In genomic region chr10:96646024-96646866, GRCm38 (mm10) we compare ENCODE assay signal across 8 mouse cellular contexts. TPM values are rescaled to one million over a fixed set of nuclear protein-coding genes. Genes with fewer than 3 reads are reported as not detected.
DNase-seq lines count a peak whose midpoint lies in the region; ATAC-seq and TF ChIP-seq lines count a peak whose summit lies in the region.

No protein-coding gene starts in this region.

- no peaks in the 10 kb centered on the region for H3K36me3 ChIP-seq in liver, embryonic 13.5 days
- H3K36me3 ChIP-seq in neural tube, embryonic 11.5 days (ENCODE audit: control insufficient read depth, insufficient read depth, low read length): no peaks in the 10 kb centered on the region

- H3K27ac ChIP-seq in liver, embryonic 13.5 days: no peak overlapping the region
- H3K27ac ChIP-seq in neural tube, embryonic 11.5 days (ENCODE audit: low read depth, low read length): peak overlapping the region; percentile 88

- no peak overlapping the region for H3K4me3 ChIP-seq in liver, embryonic 13.5 days (replicated peaks)
- H3K4me3 ChIP-seq in neural tube, embryonic 11.5 days (ENCODE audit: low read depth, low read length): no peak overlapping the region

- TF ChIP-seq POLR2A in brain, embryonic 14.5 days (IDR thresholded peaks at IDR 0.05; ENCODE audit: borderline replicate concordance, extremely low read depth, insufficient read depth, insufficient read length, poor library complexity, severe bottlenecking): no peak

- no peaks in the 10 kb centered on the region for H3K27me3 ChIP-seq in liver, embryonic 13.5 days
- H3K27me3 ChIP-seq in neural tube, embryonic 11.5 days (ENCODE audit: control insufficient read depth, insufficient read depth, low read length): no peaks in the 10 kb centered on the region

- DNase-seq in brain, embryonic 14.5 days (ENCODE audit: low read depth): peak; percentile 97
- DNase-seq in cerebellum, adult 9-11 months: peak; percentile 83
- peak; percentile 49 to 50 for DNase-seq in frontal cortex, postnatal 10 days (ENCODE audit: low spot score in 2 of 2)
- DNase-seq in kidney, postnatal 10 days: peak; percentile 45
- DNase-seq in liver, embryonic 13.5 days: no peak
- DNase-seq in neural tube, embryonic 11.5 days (ENCODE audit: low spot score): peak; percentile 84
- DNase-seq in ovary, postnatal 14 days (ENCODE audit: low spot score): no peak

- H3K4me1 ChIP-seq in liver, embryonic 13.5 days (replicated peaks): peaks cover 7% of the 10 kb centered on the region
- peaks cover 10% of the 10 kb centered on the region; the same call in 1 of the 2 replicates for H3K4me1 ChIP-seq in neural tube, embryonic 11.5 days (ENCODE audit: control insufficient read depth, insufficient read depth, low read length)

- peak overlapping the region; percentile 34 for H3K4me2 ChIP-seq in liver, embryonic 13.5 days
- peak overlapping the region; percentile 12; the same call in 1 of the 2 replicates for H3K4me2 ChIP-seq in neural tube, embryonic 11.5 days (ENCODE audit: low read depth)

- no peaks in the 10 kb centered on the region for H3K9me3 ChIP-seq in liver, embryonic 13.5 days (replicated peaks)
- H3K9me3 ChIP-seq in neural tube, embryonic 11.5 days (ENCODE audit: control insufficient read depth, low read length): no peaks in the 10 kb centered on the region

- WGBS in liver, embryonic 13.5 days (ENCODE audit: insufficient replicate concordance): 27% methylated on average over 13 of the region's 13 CpGs
- 8% methylated on average over 13 of the region's 13 CpGs for WGBS in neural tube, embryonic 11.5 days

- ATAC-seq in liver, embryonic 13.5 days (ENCODE audit: low read depth): no peak
- ATAC-seq in neural tube, embryonic 11.5 days (ENCODE audit: insufficient read depth, low FRiP score, low TSS enrichment): peak; percentile 96
- ATAC-seq in inflammation-experienced regulatory T-cells, adult 6 months: no peak

- TF ChIP-seq CTCF in brain, embryonic 14.5 days (IDR thresholded peaks at IDR 0.05; ENCODE audit: borderline replicate concordance, extremely low read depth, insufficient read depth, insufficient read length): no peak

- H3K9ac ChIP-seq in liver, embryonic 13.5 days: no peak overlapping the region
- no peak overlapping the region for H3K9ac ChIP-seq in neural tube, embryonic 11.5 days (ENCODE audit: low read length)

RNA-seq across cellular contexts. Expression of gene Btg1, which starts 29.4 kb away (rescaled TPM):
- polyA plus RNA-seq in brain, embryonic 14.5 days (2012; rRNA removed): 33.7 and 43.3 TPM in 2 replicates
- 6.2 TPM in 2 replicates for polyA plus RNA-seq in liver, embryonic 13.5 days (2015; fragmentation: Nextera tagmentation; extraction: Ambion mirVana)
- polyA plus RNA-seq in neural tube, embryonic 11.5 days (2014; fragmentation: Nextera tagmentation; extraction: Ambion mirVana): 63.0 and 69.3 TPM in 2 replicates
- 100 to 1,000 TPM; 133 to 334 (median 288) TPM for polyA plus RNA-seq in inflammation-experienced regulatory T-cells, adult 6 months (2017; shearing (Covaris generic))

Comparison
In these comparisons a context has a peak if more than half of its experiments do, and no peak if none do; other contexts are left out.
1. DNase-seq: peak in brain, embryonic 14.5 days (single experiment), cerebellum, adult 9-11 months (single experiment), frontal cortex, postnatal 10 days (2 of 2), kidney, postnatal 10 days (single experiment) and neural tube, embryonic 11.5 days (single experiment); none in liver, embryonic 13.5 days (single experiment) and ovary, postnatal 14 days (single experiment).